Mouse (Mus musculus): ENCODE data around the gene Nfil3. TPM values are rescaled to one million over a fixed set of nuclear protein-coding genes. Genes with fewer than 3 reads are reported as not detected.

The Nfil3 gene
- polyA plus RNA-seq (2017; shearing (Covaris generic)), result 1 to 10 TPM; 2.7 to 4.1 (median 3.8) TPM

DNA sequence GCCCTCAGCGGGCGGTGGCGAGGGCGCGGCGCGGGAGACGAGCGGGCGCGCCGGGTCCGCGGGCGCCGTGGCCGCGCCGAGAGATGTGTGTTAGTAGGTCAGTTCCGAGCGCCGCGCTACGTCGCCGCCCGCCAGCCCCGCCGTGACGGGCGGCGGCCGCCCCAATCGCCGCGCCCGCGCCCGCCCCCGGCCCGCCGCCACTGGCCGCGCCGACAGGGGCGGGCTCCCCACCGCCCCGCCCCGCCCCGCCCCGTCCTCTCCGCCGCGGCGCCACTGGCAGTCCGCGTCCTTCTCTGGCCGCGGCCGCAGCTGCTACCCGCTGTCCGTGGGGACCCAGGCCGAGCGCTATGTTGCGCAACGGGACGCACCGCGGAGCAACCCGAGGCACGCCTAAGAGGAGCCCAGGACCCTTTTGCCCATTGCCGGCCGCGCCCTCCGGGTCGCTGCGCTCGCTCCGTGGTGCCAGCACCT, at the start of gene Nfil3:
TSS of gene Nfil3 (minus strand) at position 123 of the 471 bp plus-strand sequence.
- peak; percentile 26 for ATAC-seq

DNA sequence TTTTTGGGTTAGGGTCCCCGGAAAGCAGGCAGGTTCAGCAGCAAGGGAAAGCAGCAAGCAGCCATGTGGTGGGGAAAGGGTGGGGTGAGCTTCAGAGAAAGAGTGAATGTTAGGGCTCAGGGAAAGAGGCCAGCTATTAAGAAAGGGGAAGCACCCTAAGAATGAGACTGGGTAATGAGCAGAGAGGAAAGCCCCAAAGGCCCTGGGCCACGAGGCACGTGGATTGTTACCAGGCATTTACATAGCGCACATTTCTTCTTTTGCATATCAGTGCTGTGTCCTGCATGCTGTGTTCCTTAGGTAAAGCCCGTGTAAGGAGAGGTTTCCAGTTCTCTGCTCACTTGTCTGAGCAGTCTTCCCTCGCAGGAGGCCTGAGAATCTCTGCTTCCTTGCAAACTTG, 43.4 kb upstream of the Nfil3 start:
- ATAC-seq, result peak; percentile 88

DNA sequence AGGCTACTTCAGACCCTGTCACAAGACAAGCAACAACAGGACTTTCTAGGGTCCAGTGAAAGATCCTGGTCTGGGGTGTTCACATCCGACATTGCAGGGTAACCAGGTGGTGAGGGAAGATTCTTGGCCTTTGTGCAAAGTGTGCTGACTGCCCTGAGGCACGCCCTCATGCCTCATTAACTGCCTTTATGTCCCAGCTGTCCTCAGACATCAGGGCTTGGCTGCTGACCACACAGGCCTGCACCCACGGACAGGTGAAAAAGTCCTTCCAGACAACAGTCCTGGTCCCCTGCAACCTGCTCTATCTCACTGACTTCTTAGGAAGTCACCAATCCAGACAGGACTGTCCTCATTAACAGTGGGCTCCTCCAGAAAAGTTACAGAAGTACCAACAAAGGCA, 39.4 kb upstream of the Nfil3 start:
- ATAC-seq, result no peak

DNA sequence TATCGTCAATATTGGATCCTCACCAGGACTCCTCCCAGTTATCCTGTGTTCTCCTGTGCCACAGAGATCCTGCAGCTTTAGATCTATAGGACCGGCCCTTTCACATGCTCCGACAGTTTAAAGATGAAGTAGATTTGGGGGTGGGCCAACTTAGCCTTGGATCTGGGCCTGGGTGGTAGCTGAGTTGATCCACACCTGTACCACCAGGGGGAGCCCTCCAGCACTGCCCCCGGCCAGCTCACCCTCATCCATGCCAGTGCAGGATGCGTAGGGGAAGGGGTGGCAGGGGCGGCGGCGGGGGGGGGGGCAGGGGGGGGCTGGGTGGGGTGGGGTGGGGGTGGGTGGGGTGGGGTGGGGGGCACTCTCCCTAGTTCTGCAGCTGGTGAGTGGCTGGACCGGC, 38.7 kb upstream of the Nfil3 start:
- no peak for ATAC-seq

DNA sequence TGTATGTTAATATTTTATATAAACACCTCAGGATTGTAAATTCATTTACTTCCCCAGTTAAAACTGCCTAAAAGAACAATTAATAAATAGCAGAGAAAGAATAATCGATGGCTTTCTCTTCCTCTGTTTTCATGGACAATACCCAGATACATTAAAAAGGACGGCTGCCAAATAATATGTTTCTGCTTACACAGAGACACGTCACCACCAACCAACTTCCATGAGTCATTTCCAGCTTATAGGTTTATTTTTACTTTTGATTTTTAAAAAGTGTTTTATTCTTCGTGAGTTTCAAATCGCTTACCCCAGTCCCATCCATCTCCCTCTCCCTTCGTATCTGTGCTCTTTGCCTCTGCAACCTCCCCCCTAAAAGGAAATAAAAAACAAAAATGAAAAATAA, 38.1 kb upstream of the Nfil3 start:
- no peak for ATAC-seq

DNA sequence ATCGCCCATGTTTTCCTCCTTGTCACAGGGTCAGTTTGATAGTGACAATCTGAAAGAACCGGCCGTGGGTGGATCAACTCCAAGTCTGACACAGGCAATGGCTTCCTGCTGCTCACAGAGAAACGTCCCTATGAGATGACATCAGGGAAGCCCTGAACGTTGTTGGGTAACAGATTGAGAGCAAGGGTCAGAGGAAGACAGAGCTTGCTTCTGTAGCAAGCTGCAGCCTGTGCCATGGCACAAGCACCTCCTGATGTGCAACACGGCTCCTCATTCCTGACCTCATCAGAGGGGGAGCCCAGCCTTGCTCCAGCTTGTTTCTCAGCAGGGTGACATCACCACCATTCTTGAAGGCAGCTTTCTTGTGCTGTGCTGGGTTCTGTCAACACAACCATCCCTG, 37.1 kb upstream of the Nfil3 start:
- no peak for ATAC-seq

DNA sequence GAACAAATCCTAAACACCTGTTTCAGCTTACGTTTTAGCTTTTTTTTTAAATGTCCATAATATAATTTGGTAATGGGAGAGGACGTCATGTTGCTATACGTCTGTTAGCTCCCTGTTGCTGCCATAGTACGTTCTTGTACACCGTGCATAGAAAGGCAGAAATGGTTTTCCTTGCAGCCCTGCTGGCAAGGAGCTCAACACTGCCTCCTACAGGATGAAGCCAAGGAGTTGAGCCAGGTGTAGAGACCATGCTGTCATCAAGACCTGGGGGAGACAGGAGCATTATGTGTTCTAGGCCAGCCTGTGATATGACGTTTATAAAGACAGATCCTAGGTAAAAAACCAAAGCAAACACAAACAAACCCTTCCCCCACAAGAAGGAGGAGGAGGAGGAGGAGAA, 36.2 kb upstream of the Nfil3 start:
- ATAC-seq, result no peak

DNA sequence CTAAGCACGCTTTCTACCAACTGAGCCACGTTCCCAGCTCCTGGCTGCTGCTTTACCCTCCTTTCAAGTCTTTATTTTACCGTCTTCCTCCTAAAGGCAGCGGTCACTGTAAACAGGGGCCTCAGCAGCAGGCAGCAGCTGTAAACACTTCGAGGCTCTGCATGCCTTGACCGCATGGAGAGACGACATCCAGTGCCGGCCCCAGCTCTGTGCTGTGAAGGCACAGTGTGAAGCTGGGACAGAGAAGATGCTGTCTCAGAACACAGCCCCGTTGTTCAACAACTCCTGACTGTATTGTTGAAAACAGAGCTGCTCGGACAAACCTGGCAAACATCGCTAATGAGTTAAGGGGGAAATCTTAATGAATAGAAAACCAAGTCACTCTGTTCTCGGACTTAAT, 30.6 kb upstream of the Nfil3 start:
- ATAC-seq, result no peak

DNA sequence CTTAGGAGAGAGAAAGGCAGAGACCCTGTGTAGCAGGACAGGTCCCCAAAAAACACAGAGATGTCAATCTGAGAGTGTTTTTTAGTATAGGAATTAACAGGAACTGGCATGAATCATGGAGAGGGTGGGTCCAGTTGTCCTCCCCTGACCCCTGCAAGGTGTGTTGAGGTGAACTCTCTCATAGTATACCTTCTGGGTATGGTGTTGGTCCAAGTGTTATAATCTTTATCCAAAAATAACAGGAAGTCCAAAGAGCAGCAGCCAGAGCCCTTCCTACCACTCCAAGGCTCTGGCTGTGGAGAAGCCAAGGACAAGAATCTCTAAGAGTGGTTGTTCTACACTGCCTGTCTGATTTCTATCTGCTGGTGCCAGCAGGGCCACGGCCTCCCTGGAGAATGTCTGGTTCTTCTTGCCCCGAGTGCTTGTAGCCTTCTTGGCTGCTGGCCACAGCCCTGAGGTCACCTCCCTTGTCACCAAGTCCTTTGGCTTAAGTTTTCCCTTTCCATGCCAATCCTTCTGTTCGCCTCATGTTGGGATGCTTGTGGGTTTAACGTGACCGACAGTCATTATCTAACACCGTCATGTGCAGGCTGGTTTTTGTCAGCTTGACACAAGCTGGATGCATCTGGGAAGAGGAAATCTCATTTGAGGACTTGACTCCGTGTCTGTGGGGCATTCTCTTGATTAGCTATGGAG, 27.8 kb upstream of the Nfil3 start:
- ATAC-seq, result no peak

DNA sequence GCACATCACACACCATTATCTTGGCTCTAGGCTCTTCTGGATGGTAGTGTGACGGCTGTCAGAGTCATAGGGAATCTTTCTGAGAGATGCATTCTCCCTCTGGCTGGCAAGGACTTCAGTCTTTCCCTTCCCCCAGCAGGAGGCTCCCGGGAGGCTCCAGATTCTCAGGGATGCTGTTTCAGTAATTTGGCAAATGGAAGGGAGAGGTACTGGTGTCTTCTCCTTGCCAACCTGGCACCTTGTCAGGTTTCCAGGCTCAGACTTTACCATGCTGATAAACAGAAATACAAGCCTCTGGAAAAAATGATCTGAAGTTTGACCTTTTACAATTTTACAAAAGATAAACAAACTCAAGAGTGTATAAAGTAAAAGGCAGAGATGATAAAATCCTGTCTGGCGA, 26.9 kb upstream of the Nfil3 start:
- ATAC-seq, result no peak

DNA sequence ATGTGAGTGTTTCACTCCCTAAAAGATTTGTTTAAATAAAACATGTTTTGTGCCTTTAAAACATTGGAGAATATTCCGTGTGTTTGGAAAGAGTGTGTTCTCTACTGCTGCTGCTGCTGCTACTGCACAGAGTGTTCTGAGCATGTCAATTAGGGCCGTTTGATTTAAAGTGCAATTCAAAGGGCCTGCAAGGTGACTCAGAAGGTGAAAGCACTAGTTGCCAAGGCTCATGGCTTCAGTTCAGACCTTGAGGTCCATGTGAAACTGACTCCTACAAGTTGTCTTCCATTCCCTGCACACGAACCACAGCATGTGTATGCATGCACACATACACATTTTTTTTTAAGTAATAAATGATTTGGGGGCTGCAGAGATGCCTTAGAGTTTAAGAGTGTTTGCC, 22.4 kb upstream of the Nfil3 start:
- ATAC-seq, result no peak

DNA sequence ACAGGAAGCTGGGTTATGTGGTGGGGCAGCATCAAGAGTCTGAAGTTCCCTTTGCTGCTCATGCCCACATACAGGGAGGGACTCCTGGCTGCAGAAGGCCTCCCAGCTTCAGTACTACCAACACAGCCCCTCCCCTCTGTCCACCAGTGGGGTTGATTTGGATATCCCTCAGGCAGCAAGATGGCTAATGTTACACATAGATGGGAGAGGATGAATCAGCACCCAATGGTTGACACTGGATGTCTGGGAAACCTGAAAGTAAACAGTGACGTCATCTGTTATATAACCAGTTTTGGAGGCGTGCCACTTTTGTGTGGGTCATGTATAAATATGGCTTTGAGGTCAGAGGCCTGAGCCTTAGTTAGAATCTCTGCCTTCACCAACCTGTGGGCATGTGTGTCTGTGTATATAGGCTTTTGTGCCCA, 20.6 kb upstream of the Nfil3 start:
- no peak for ATAC-seq

DNA sequence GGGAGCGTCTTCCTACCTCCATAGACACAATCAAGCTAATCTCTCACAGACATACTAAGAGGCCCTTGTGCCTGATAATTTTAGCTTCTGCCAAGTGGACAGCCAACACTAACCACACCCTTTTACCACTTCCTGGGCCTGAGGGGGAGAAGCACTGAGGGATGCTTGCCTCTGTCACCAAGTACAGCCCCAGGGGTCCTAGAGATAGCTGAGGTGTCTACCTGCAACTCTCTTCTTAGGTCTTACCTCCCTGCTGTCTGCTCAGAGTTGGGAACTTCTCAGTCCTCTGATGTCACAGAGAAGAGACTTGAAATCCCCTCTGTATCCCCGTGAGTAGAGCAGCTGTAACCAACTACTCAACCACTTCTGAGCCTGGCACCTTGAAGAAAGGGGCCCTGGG, 19.6 kb upstream of the Nfil3 start:
- ATAC-seq, result no peak

DNA sequence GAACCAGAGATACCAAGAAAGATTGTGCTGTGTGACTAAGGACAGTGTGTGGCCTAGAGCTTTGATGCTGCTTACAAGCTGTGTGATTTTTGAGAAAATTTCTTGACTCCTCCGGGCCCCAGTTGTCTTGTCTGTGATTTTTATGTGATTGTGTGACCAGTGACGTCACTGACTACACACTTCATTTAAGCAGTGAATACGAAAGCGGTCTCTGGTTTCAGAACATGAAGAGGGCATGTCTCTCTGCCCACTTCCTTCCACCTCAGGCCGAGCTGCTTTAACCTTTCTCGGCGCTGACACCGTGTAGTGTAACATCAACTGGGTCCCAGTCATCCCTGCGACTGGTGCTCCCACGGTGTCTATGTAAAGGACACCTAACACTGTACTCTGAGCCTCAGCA, 17.7 kb upstream of the Nfil3 start:
- peak; percentile 79 for ATAC-seq

DNA sequence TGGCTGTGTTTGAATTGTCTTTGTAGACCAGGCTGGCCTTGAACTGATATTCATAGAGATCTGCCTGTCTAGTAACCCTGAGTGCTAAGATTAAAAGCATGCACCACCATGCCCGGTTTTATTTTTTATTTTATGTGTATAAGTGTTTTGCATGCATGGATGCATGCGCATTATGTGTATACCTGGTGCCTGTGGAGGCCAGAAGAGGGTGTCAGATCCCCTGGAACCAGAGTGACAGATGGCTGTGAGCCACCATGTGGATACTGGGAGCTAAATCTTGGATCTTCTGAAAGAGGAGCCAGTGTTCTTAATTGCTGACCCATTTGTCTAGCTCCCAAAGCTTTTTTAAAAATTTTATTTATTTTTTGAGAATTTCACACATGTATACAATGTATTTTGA, 16.9 kb upstream of the Nfil3 start:
- no peak for ATAC-seq

DNA sequence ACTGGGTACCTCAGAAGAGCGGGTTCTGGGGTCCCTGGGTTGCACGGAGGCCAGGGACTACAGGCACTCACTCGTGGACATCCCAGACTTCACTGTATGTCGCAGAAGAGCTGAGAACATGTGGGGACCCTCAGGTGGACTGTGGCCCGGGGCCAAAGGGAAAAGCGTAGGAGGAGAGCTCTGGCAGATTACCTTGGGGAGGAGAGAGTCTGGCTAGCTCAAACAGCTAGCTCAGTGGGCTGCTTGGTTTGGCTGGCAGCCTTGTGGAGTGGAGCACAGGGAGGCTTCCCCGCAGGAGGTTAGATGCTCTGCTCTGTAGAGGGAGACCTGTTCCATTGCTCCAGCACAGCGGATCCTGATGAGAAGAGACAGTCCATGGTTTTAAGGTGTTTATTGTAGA, 15.3 kb upstream of the Nfil3 start:
- no peak for ATAC-seq

DNA sequence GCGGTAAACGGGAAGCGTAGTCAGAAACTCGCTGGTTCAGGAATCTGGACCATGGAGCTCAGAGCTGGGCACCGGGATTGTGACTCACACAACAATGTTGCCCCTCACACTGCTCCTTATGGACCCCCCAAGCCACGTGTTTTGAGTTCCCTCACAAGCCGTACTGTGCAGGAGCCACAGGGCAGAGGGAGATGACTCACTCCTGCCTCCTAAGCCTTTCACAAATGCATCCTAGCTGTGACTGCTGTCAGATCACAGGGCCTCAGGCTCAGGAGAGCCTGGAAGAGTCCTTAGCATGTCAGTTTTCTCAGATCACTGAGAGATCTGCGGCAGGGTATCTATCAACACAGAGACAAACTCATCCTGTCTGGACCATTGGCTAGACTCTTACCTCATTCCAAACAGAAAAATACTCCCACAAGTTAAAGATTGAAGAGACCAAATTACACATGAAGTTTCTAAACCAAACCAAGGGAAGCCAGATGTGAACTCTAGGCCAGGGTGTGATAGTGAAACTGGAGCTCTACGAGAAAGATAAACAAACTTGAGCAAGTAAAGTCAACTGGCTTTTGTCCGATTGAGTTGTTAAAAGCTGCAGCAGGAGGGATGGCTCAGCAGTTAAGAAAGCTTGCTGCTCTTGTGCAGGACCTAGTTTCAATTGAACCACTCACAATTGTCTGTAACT, 13.5 kb upstream of the Nfil3 start:
- no peak for ATAC-seq

DNA sequence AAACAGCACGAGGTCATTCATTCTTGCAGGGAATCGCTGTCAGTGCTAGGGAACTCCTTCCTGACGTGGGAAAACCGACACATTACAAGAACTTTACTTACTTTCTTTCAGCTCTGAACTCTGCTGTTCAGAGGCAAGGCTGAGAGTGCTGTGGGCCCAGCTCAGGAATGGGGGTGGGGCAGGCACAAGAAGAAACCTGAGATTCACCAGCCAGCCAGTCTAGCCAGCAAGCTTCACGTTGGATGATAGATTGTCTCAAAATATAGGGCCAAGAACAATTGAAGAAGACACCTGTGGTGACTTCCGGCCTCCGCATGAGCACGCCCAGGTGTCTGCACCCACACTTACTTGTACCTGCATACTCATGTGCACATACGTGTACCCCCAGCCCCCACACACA, 9.3 kb upstream of the Nfil3 start:
- ATAC-seq, result no peak

DNA sequence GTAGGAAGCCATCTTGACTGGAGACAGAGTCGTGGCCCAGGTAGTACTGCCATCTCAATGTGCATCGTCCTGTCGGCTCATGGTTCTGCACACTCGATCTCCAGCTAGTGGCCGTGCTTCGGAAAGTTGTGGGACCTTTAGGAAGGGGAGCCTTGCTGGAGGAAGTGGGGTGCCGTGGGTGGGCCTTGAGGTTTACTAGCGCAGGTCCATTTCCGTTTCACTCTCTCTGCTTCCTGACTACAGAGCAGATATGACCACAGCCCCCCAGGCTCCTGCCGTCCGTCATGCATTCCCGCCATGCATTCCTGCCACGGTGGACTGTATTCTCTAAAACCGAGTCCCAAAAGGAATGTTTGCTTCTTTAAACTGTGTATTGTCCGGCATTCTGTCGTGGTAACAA, 8.1 kb upstream of the Nfil3 start:
- ATAC-seq, result no peak

DNA sequence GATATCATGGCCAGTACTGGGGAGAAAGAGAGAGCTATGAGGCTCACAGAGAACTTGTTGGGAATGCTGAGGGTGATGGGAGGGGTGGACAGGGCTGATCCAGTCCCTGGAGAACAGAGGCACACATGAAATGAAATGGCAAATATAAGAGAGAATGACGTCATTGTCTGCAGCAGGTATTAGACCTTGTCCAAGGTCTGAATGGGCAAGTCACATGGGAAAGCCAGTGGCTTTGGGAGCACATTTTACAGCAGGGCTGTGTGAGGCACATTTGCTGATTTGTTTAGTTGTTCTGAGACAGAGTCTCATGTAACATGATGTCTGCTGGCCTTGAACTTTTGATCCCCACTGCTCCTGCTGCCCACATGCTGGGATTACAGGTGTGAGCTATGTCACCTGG, 7.0 kb upstream of the Nfil3 start:
- ATAC-seq, result no peak

DNA sequence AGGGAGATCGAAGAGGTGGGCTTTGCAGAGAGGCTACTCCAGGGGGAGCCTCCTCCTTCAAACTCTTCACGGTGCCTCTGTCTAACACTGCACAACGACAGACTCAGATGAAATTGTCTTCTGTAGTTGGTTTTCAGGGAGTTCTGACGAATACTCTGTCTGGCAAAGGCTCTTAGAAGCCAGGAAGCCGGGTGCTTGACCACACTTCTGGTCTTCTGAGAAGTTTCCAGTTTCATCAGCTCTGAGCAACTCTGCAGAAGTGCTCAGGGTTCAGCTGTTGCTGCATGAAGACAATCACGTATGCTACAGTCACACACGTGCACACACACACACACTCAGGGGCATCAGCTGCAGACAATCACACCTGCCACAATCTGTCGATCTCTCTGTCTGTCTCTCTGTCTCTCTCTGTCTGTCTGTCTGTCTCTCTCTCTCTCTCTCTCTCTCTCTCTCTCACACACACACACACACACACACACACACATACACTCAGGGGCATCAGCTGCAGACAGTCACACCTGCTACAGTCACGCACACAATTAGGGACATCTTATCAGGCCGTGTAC, 5.4 kb upstream of the Nfil3 start:
- no peak for ATAC-seq

DNA sequence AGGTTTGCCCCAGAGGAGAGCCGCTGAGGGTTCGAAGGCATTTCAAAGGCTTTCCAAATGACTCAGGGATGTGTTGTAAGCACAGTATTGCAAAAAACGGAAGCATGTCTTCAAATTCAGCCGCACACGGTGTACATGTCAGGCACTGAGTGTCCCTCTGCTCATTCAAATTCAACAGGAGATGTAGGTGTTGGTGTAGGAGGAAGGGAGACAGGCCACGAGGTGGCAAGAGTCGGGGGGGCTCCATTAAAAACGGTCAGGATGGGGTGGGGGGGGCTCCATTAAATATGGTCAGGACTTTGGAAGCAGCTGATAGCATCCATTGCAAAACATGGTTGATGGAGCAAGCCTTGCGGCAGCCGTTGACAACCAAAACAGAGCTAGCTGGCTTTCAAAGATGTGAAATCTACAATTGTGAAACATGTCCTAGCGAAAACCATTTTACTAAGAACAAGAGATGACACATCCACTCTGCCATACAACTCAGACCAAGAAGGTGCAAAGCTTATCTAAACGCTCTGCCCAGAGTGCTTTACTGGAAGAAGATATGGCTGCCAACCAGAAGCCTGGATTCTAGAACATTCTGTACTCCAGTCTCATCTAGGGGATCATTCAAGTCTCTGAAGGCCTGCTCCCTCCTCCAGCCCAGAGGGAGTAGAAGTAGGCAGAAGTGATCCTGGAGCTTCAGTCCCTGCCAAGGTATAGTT, 4.8 kb upstream of the Nfil3 start:
- ATAC-seq, result no peak

DNA sequence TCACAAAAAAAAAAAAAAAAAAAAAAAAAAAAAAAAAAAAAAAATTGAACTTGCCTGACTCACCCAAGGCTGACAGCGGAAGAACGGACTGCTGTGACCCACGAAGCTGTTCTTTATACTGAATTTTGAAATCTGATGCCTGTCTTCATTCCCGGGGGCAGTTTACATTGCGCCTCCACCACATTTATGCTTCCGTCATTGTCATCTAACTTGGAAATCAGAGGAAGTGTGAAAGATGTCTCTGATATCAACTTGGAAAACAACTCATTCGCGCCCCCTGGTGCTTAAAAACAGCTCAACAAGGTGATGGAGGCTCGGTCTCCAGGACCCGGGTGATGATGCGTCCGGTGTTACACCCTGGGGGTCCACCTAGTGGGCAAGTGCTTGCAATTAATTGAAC, 1.8 kb upstream of the Nfil3 start:
- peak; percentile 35 for ATAC-seq
